Mouse (Mus musculus): Measurements from ENCODE around the gene Zfp985. TPM values are rescaled to one million over a fixed set of nuclear protein-coding genes. Genes with fewer than 3 reads are reported as not detected.
"Not testable (repeated sequence)": the region's sequence is repeated elsewhere in the genome, so short reads cannot be mapped to it uniquely, and the experiment has no call there.

Zfp985 gene
- total RNA-seq, 2 experiments from 2014 or later, result 0.12 to 0.18 TPM

DNA sequence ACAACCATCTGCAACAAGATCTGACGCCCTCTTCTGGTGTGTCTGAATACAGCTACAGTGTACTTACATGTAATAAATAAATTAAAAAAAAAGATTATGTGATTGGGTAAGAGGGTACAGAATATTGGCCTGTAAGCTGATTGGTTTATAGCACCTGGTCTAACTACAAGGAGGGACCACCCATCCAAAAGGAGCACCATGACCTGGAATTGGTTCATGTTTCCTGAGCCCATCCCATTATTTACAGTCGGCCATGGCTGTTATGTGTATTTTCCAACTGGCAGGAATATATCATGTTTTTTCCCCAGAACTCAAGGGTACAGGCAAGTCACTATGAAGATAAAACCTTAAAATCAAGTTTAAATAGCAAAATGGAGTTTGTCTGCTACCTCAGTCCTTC is 45.8 kb downstream of the Zfp985 start:
- intact Hi-C loops (cut with DNase I; ENCODE audit: low total_unique reads), result no loop called here
- DNase-seq, result no peak

GRCm38 (mm10) chr4:147601881-147602280 is 48.8 kb downstream of the Zfp985 start:
- peak; percentile 3 for DNase-seq
- intact Hi-C loops (cut with DNase I; ENCODE audit: low total_unique reads), result no loop called here

GRCm38 (mm10) chr4:147603806-147604205 is 50.7 kb downstream of the Zfp985 start:
- intact Hi-C loops (cut with DNase I; ENCODE audit: low total_unique reads), result no loop called here
- DNase-seq, result peak; percentile 3

GRCm38 (mm10) chr4:147605521-147605920 is 52.4 kb downstream of the Zfp985 start:
- peak; percentile 3 for DNase-seq
- intact Hi-C loops (cut with DNase I; ENCODE audit: low total_unique reads), result no loop called here

- DNase-seq; intact Hi-C loops (cut with DNase I; ENCODE audit: low total_unique reads): not testable (repeated sequence)
These were observed 53.4 kb downstream of the Zfp985 start for GRCm38 (mm10) chr4:147606511-147606910.

- DNase-seq; intact Hi-C loops (cut with DNase I; ENCODE audit: low total_unique reads): not testable (repeated sequence)
These were observed 80.8 kb downstream of the Zfp985 start for GRCm38 (mm10) chr4:147633818-147634262.

Other genes with a start within 250 kb of the Zfp985 start
- gene Zfp988, start 247.6 kb upstream of the Zfp985 start, total RNA-seq (2021), result not detected
- gene Zfp978, start 192.0 kb upstream of the Zfp985 start, total RNA-seq (2021), result not detected
- 1 to 10 TPM; 3.5 to 3.8 TPM for gene Zfp982, start 60.9 kb upstream of the Zfp985 start, total RNA-seq (2021)
- gene Gm16503, start 13.1 kb upstream of the Zfp985 start, total RNA-seq (2021), result under 1 TPM; 0.18 to 0.21 TPM
- gene Zfp979, start 89.2 kb downstream of the Zfp985 start, total RNA-seq (2021), result 1 to 10 TPM; 1.3 to 1.5 TPM
- gene Zfp534, start 149.3 kb downstream of the Zfp985 start, total RNA-seq (2021), result under 1 TPM in 1 of 2 experiments, not detected in 1; 0.08 TPM

Measured in gastrocnemius, postnatal 14 days (tissue).